Mouse (Mus musculus) heart, adult 18-20 months (tissue): ENCODE measurements around the gene Stat6. TPM values are rescaled to one million over a fixed set of nuclear protein-coding genes. Genes with fewer than 3 reads are reported as not detected.
A peak's percentile ranks its signal among the peaks of the same experiment; 100 is the strongest.

Experiments
- DNase-seq, 2 experiments: peaks; one replicate each; pipeline ENCODE4 v3.0.0; 2021 to 2022; ENCODE audit warnings: mixed read lengths in 1 of 2
- long read RNA-seq, 2 experiments: library from polyadenylated mRNA; stranded (forward); transcript quantifications; one replicate each; pipeline ENCODE4 v2.0.0; 2021
- total RNA-seq, 2 experiments: library from RNA; stranded (reverse); gene quantifications; 2 replicates each; pipeline ENCODE4 v1.2.3; 2021

Stat6 gene
- 10 to 100 TPM; 45.2 to 45.7 TPM for total RNA-seq
- long read RNA-seq, experiment 1, transcript Stat6-201 (22 exons, 3,775 nt): major isoform, 35 of 41 reads
- long read RNA-seq, experiment 1, partial matches to known transcripts: 3 of 41 reads
- long read RNA-seq, experiment 1, other reads (novel, unspliced or antisense): 3 of 41 reads
- long read RNA-seq, experiment 2, transcript Stat6-201 (22 exons, 3,775 nt): major isoform, 14 of 22 reads
- long read RNA-seq, experiment 2, partial matches to known transcripts: 5 of 22 reads
- long read RNA-seq, experiment 2, other reads (novel, unspliced or antisense): 3 of 22 reads

DNA sequence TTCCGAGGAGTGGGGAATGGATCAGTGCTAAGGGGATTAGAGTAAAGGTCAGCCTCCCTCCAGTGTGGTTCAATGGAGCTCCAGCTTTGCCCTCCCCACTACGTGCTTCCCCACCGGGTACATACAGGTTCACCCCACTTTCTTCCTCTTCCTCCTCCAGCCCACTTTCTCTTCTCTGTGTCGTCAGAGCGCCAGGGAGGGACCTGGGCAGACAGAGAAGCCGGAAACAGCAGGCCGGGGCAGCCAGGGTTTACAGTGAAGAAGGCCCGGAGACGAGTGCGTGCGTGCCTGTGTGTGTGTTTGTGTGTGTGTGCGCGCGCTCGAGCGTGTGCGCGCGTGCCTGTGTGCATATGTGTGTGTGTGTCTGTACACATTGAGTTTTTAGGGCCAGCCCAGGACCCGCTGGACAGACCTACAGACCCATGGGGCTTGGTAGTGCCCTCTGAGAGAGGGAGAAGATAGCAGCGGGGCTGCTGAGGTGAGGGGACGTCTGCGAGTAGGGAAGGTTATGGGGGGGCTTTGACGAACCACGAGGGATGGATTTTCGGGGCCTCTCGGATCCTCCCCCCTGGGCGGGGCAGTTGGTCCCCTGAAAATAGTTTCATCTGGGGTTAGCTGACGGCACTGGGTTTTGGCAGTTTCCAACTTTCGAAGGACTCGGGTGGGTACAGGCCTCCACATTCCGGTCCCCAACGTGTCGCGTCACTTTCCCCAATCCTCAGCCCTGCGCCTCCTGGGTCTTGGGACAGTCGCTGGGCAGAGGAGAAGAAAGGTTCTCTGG lies at the start of gene Stat6:
Stat6 (plus strand) TSS at position 215 of the 781 bp plus-strand sequence.
- peak; percentile 90 to 93 for DNase-seq

DNA sequence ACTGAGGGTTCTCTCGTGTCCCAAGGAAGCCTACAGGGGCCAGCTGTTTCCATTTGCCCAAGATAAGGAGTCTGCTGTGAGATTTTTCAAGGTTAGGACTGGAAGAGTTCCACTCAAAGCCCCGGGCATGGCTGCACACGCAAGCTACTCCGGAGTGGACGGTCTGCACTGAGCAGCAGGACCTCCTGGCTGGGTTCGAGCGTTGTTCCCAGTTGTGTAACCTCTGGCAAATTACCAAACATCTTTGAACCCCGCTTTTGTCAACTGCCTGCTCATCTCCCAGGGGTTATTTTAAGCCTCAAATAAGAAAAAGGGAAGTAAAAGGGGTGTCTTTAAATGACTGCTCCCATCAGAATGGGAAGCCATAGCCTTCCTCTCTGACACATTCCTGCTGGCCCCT lies 48.4 kb upstream of the Stat6 start:
- DNase-seq: peak; percentile 66 to 83

DNA sequence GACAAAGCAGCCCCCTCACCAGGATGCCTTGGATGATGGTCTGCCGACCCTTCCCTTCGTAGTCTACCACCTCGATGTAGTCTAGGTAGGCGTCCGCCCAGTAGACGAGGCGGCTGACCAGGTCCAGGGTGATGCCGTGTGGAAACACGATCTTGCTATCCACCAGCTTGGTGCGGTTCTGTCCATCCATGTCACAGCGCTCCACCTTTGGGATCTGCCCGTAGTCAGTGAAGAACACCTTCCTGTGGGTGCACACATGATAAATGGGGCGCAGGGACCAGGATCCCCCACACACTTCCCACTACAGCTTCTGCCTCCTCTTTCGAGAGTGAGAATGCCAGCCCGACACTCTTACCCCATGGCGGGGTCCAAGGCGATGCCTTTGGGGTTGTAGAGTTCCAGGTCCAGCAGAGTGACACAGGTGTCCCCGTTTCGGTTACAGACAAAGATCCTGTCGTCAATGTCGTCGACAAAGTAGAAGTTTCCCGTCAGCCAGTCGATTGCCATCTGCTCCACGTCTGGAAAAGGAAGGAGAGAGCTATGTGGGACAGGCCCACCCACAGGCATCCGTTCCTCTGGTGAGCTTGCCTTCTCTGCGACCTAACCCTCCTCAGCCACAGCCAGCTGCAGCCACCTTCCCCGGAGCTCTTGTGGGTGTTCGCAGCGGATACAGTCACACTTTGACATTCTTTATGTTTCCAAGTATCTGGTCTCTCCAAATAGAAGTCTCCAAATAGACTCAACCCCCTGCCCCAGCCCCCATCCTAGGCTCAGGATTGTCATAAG lies 47.7 kb upstream of the Stat6 start:
- DNase-seq: no peak

DNA sequence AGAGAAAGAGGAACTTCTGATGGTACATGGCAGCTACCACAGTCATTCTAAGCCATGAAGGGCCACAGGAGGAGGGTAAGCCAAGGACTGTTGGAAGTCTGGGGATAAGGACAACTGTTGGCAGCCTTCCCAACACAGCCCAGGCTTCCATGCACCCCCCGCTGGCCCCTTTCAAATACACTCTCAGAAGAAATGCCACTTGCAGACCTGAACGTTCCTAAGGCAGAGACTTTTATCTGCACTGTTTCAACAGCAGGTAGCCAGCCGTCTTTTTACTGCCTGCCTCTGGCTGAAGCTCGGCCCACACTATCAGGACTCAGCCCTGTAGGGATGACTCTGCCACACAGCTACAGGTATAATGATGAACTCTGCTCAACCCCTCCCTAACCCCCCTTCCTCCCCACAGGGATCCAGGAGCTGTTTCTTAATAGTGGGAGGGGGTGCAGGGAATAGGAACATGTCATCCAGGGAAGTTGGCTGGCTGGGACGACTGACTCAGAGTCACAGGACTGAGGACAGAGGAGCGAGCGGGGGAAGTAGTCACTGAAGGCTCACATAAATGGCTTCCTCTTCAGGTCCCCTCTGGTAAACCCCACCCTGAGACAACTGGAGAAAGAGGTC lies 46.4 kb upstream of the Stat6 start:
- peak; percentile 66 to 81 for DNase-seq

DNA sequence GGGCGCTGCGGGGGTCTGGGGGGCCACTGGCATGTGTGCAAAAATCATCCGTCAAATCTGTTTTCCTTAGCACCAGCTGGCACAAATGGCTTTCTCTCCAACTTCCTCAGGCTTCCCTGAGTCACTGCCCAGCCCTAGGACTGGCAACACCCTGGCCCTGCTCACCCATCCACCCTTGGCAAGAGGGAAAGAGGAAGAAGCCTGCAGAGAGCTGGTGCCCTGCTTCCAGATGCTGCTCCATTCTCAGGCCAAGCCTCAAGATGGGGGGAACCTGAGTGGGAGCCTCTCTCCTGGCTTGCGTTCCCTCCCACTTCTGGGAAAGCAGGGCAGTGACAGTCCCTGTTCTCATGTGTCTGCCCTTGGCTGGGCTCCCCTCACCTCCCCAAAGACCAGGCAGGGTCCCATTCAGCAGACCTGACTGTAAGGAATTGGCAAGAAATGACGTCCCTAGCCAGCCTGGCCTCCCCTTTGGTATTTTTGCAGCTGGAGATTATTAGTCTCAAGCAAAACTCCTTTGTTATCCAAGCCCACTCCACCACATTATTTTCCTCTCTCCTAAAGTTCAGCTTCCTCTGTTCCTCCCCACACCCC lies 45.4 kb upstream of the Stat6 start:
- peak; percentile 47 to 70 for DNase-seq

DNA sequence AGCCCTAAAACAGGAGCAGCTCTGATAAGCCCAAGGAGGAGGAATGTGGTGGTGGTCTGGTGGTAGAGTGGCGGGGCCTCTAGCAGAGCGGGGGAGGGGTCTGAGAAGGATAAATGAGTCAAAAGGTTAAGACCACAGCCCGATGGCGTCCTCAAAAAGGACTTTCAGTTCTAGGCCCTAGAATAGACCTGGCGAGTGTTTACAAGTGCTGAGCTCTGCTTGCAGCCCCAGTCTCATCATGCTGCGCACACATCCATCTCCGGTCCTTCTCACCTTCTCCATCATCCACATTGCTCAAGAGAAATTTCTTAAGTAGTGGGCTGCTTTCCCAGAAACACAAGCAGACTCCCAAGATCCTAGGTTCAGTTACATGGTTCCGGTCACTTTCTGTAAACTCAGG lies 44.2 kb upstream of the Stat6 start:
- DNase-seq: no peak

DNA sequence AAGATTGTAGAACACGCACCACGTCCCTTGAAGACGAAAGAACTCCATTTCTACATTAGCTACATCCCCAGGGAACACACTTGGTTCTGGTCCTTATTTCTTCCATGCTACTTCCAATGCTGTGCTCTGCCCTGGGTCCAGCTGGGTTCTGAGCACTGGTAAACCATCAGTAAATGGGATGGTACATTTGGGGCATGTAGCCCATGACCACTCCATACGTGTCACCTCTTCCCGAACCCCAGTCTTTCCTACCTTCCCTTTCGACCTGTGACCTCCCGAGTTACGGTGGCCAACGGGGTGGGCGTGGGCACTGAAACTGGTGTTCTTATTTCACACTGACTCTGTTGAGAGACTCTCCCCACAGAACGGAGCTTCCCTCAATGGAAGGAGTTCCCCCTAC lies 43.5 kb upstream of the Stat6 start:
- no peak for DNase-seq

DNA sequence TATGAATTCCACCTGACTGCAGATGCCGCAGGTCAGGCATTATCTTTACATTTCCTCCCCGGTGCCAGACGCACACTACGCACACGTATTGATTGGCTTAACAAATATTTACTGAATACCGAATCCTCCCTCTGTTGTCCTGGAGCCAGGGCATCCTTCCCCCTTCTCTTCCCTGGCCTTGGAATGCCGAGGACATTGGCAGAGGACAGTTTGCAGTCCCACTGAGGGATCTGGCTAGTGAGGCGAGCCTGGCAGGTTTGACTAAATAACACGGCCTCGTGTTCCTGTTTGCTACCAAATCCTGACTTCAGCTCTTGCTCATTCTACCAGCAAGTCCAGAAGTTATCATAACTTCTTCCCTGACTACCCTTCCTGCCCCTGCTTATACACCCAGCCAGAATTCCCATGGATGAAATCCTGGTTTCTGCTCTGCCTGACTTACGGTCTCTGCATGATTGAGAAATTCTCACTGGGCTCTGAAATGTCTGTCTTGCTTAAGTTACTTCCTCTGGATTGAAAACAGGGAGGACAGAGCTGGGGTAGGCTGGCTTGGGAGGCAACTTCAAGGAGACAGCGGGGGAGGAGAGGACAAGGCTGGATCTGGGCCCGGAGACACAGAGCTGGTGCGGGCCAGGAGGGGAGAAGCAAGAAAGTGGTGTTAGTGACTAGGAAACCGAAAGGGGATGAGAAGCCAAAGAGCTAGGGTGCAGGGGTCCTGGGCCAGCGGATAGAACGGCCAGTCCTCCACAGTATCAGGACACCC lies 42.8 kb upstream of the Stat6 start:
- DNase-seq: peak; percentile 82 to 93

DNA sequence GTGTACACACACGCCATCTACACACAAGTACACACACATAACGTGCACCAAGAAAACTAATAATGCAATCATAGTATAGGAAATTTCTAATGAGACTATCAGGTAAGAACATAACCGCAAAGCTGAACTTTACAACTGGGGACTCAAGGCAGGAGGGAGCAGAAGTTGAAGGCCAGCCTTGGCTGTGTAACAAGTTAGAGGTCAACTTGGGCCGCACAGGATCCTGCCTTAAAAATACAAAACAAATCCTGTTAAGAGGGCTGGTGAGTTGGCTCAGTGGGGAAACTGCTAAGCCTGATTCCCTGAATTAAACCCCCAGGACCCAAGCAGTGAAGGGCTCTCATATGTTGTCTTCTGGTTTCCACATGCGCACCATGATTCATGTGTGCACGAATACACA lies 40.6 kb upstream of the Stat6 start:
- no peak for DNase-seq

DNA sequence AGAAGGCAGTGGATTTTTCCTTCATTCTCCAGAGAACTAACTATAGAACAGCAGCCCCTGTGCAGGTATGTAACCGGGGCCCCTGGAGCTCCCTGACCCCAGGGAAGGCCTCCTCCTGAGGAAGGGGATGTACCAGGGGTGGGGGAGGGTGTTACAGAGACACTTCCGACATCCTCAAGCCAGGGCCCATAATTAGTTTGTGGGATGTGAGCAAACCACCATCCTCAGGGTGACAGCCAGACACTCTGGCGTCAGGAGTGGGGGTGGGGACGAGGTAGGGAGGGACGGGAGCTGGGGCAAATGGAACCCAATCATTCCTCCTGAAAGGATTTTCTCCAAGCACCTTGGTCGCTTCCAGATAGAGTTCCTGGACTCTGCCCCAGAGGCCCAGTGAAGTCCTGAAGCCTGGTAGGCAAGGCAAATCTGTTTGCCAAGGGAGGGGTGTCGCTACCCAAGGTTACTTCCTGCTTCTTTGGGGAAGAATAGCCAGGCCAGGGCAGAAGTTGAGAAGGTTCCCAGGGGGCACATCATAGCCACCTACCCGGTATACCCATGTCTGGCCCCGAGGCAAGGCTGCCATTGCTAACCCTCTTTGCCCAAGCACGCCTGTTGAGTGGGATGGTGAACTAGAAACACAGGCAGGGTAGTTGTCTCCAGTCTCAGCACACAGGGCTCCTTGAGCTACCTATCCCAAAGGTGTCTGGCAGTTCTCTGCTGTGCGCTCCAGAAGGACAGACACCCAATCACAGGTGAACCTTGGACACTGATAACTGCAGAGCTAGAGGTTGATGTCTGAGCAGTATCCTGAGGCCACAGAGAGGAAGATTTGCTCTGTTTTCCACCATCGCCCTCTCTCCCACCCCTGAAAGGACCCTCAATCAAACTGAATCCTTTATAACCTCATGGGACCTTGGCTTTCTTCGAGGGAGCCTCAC lies 39.1 kb upstream of the Stat6 start:
- DNase-seq: no peak

DNA sequence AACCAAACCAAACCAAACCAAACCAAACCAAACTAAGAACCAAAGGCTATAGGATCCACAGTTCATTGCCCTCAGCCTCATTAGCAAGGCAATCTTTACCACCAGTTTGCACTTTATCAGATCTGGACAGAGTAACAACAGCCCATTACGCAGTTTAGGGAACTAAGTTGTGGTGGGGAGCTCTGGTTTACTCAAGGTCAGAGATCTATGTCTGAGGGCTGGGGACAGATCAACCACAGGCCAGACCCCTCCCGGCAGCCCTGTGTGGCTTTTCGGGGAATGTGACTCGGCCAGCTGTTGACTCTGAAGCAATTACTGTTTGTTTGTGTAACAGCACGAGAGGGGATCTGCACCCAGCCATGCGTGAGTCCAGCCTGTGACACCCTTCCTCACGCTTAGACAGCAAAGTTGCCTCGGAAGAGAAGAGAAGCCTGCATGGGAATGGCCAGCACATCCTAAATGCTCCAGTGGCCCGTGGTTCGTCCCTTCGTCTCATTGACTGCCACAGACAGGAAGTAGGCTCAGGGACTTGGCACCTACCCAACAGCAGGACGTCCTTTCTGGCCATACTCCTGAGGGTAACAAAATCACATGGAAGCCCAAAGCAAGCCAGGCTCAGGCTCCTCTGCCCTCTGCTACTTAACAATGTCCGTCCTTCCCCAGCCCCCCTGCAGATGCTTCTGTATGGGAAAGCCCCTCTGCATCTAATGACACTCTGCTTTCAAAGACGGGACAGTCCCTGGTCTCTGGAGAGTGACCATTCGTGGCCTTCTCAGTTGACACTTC lies 38.1 kb upstream of the Stat6 start:
- DNase-seq: peak; percentile 74 to 84

DNA sequence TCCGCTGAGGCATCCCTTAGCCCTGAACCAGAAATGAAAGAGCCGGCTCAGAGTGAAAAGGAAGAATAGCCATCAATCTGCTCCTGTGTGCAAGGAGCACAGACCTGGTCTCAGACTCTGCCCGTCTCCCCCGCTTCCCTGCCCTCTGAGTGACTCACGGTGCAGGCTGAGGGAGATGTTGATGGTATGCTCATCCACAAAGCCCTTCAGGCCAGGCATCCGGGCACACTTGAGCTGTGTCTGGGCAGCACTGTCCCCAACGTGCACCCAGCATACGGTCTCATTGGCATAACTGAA lies 37.6 kb upstream of the Stat6 start:
- DNase-seq: no peak

DNA sequence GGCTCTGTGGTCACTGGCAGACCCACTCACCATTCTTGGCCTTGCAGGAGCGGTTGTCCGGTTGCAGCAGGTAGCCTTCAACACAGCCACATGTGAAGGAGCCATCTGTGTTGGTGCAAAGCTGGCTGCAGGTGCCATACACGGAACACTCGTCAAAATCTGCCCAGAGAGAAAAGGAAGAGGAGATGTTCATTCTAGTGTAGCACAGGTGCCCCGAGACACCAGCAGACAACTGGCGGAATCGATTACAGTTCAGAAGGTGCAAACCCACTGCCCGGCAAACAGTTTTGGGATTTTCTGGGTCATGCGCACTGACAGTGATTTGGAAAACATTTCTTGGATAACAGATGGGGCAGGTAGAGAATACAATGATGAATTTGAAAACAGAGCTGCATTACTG lies 37.0 kb upstream of the Stat6 start:
- DNase-seq: no peak

DNA sequence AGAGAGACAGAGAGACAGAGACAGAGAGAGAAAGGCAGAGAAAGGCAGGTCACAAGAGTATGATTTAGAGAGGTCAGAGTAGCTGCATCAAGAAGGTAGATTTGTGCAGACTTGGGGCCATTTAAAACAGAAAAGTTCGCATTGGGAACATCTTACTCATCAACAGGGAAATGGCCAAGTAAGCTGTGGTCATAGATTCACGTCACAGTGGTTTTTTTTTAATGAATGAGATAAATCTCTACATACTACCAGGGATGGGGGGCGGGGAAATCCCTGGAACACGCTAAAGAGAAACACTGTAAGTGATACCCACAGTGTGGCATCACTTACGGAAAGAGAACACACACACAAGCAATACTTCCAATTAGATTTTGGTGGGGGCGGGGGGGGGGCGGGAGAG lies 35.7 kb upstream of the Stat6 start:
- DNase-seq: no peak

DNA sequence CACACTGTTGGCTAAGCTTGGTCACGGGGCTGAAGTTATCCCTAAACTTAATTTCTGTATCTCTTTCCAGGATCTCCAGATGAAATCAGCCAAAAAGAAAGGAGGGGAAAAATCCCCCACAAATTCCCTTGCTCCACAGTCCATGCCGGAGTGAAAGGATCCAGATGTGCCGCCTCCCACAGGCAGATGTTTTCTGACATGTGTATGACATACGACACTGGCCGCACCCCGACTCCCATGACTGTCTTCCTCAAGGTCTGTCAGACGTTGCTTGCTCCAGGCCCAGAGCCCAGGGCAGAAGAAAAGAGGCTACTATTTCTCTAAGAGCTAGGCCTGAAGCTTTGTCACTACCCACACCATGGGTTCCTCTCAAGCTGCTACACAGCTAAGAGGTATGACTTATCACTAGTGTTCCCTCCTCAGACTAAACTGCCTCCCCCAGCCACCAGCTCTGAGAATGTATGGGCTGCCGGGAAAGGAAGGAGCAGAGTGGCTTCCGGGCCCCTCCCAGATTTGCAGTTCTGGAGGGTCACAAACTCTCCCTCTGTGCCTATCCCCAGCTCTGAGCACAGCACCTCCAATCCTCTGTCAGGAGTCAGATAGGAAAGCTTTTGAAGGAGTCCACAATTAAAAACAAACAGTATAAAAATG lies 33.2 kb upstream of the Stat6 start:
- DNase-seq: no peak

DNA sequence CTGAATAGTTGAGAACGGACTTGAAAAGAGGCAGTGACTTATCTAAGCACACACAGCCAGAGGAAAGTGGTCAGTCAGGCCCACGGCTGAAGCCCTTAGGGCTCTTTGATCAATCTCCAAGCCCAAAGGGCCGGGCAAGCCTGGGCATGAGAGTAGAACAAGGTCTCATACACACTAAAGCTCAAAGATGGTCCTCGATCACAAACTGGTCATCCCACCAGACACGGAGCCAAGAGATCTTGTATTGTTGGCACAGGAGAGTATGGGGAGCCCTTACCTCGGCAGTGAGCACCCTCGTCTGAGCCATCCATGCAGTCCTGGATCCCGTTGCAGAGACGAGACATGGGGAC lies 32.7 kb upstream of the Stat6 start:
- no peak for DNase-seq

DNA sequence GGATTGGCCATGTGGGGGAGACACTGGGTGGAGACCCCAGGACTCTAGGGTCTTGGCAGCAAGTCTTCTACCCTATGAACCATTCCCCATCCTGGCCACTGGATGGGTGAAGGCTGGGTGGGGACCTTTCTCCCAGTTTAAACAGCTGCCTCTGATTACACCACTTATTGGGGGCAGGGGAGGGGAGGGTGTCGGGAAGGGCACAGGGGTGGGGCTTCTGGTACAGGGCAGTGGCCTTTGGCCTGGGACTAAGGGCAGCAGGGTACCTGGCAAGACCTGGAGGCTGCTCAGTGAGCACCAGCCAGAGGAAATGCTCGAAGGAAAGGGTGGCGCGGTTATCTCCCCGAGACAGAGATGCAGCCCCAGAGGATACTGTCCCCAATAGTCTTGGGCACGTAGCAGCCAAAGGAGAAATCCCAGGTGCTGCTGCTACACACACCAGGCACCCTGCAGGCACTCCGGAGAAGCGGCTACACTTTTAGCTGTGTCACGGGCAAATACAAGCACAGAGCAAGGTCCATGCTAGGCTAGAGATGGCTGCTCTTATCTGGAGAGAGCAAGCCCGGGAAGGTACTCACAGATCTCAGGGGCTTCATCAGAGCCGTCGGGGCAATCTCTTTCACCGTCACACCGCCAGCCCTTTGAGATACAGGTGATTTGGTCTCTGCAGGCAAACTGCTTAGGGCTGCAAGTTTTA lies 30.6 kb upstream of the Stat6 start:
- DNase-seq: no peak

DNA sequence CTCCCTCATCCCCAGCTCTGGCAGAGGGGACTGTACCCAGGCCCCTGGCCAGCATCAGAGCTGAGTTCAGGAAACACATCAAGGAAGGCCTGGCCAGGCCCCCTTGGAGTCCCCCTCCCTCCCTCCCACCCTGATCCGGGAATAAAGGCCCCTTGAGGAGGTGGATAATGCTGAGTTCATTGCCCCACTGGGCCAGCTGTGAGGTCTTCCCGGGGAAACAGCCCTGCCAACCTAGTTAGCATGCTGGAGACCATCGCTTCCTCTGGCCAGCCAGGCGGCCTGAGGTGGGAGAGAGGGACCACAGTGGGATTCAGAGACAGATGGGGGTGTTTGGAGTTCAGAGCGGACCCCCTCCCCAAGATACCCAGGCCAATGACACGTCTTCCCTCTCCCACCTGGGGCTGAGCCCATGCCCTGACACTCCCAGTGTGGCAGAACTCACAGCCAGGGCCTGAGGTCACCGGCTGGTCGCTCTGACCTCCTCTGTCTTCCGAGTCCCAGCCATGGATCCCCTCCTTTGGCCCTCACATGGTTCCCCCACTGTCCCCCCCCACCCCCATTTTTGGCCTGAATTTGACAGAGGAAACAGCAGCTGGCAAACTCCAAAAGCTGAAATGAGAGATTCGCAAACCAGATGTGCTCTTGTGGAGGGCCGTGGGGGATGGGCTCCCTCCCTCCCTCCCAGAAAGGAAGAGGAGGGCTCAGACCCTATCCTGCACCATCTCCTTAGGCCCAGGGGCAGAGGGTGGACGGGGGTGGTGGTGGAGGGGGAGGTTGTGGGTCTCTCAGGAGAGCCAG lies 28.4 kb upstream of the Stat6 start:
- peak; percentile 49 to 53 for DNase-seq
